Mouse (Mus musculus) right cerebral cortex, postnatal 25 days (tissue): Measurements from ENCODE around the gene Gtf2e1.
A peak's percentile ranks its signal among the peaks of the same experiment; 100 is the strongest.

Experiments
- DNase-seq: peaks from one replicate; pipeline ENCODE4 v3.0.0; 2022

Gene Gtf2e1

GRCm38 (mm10) chr16:37540776-37541175, 1.2 kb upstream of the Gtf2e1 start:
- DNase-seq, result no peak

GRCm38 (mm10) chr16:37539240-37539610, 364 bp downstream of the Gtf2e1 start:
- no peak for DNase-seq

- no peak for DNase-seq
Observed at GRCm38 (mm10) chr16:37533369-37534068, 6.1 kb downstream of the Gtf2e1 start.

GRCm38 (mm10) chr16:37532046-37532445, 7.5 kb downstream of the Gtf2e1 start:
- DNase-seq, result no peak

GRCm38 (mm10) chr16:37530170-37530569, 9.4 kb downstream of the Gtf2e1 start:
- DNase-seq, result no peak

- DNase-seq, result no peak
Observed at GRCm38 (mm10) chr16:37526688-37527223, 12.8 kb downstream of the Gtf2e1 start.

GRCm38 (mm10) chr16:37525121-37525520, 14.5 kb downstream of the Gtf2e1 start:
- DNase-seq, result no peak

- no peak for DNase-seq
Observed at GRCm38 (mm10) chr16:37522100-37522697, 17.4 kb downstream of the Gtf2e1 start.

- DNase-seq, result no peak
Observed at GRCm38 (mm10) chr16:37520190-37521040, 19.2 kb downstream of the Gtf2e1 start.

GRCm38 (mm10) chr16:37519721-37520120, 19.9 kb downstream of the Gtf2e1 start:
- DNase-seq, result no peak

GRCm38 (mm10) chr16:37518662-37519061, 20.9 kb downstream of the Gtf2e1 start:
- no peak for DNase-seq

- no peak for DNase-seq
Observed at GRCm38 (mm10) chr16:37517596-37518211, 21.9 kb downstream of the Gtf2e1 start.

- DNase-seq, result no peak
Observed at GRCm38 (mm10) chr16:37516376-37516993, 23.1 kb downstream of the Gtf2e1 start.

- no peak for DNase-seq
Observed at GRCm38 (mm10) chr16:37514644-37515043, 24.9 kb downstream of the Gtf2e1 start.

- no peak for DNase-seq
Observed at GRCm38 (mm10) chr16:37511489-37511888, 28.1 kb downstream of the Gtf2e1 start.

- DNase-seq, result no peak
Observed at GRCm38 (mm10) chr16:37506751-37507150, 32.8 kb downstream of the Gtf2e1 start.

GRCm38 (mm10) chr16:37504517-37504916, 35.1 kb downstream of the Gtf2e1 start:
- no peak for DNase-seq

GRCm38 (mm10) chr16:37498581-37498980, 41.0 kb downstream of the Gtf2e1 start:
- no peak for DNase-seq

GRCm38 (mm10) chr16:37495017-37495416, 44.6 kb downstream of the Gtf2e1 start:
- peak; percentile 33 for DNase-seq

GRCm38 (mm10) chr16:37486826-37487612, 52.6 kb downstream of the Gtf2e1 start:
- DNase-seq, result no peak
